Mouse (Mus musculus): ENCODE results near the gene Spata9.

DNA sequence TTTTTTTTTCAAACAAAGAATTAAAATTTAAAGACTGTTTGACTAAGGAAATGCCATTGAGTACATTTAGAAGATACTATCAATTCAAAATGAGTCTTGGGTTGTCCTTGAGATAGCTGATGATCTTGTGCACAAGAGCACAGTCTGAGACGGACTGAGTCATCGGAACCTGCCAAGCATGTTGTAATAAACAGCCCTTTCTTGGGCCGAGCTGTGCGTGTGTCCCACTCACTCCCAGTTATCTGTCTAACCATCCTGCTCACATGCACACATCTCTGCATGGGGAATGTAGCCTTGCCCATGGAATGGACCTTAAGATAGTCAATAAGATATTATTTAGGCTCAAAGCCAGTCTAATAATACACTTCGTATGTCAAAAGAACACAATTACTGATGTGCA lies 28.1 kb upstream of the Spata9 start:
- TF ChIP-seq POLR2A (IDR thresholded peaks at IDR 0.05; ENCODE audit: insufficient read depth, low read depth, low read length) (no peak), CTCF (IDR thresholded peaks at IDR 0.05) (no peak)
